Comparison of ENCODE assay signal across 9 mouse cellular contexts in genomic region chr4:41502171-41502940, GRCm38 (mm10). TPM values are rescaled to one million over a fixed set of nuclear protein-coding genes. Genes with fewer than 3 reads are reported as not detected.
A peak's percentile ranks its signal among the peaks of the same experiment; 100 is the strongest.
DNase-seq lines count a peak whose midpoint lies in the region; ATAC-seq and TF ChIP-seq lines count a peak whose summit lies in the region.
"Had no signal": no experiment of that assay in that cellular context is flagged by ENCODE, and none has a peak within 500 bp of the region (broad histone marks: within the 10 kb centered on the region; RNA-seq: fewer than 3 reads in every experiment).

No protein-coding gene starts in this region.

- no peaks in the 10 kb centered on the region for H3K79me2 ChIP-seq in MEL (ENCODE audit: control insufficient read depth, insufficient read depth, low read length, poor library complexity)

- no peaks in the 10 kb centered on the region for H3K27me3 ChIP-seq in MEL (ENCODE audit: control insufficient read depth in 1 of 2, insufficient read depth in 2 of 2, low read length in 2 of 2)
- peaks cover 71% of the 10 kb centered on the region for H3K27me3 ChIP-seq in limb, embryonic 15.5 days
- H3K27me3 ChIP-seq in midbrain, postnatal 0 days (ENCODE audit: insufficient read depth, low read length): peaks cover 20% of the 10 kb centered on the region; the same call in 1 of the 2 replicates

- H3K4me1 ChIP-seq in MEL (ENCODE audit: control insufficient read depth in 1 of 2, insufficient read depth in 2 of 2, low read length in 2 of 2): peaks cover 4 to 31% of the 10 kb centered on the region in 2 experiments; a peak in 3 of 4 replicates
- peaks cover 48% of the 10 kb centered on the region for H3K4me1 ChIP-seq in limb, embryonic 15.5 days
- H3K4me1 ChIP-seq in midbrain, postnatal 0 days (ENCODE audit: insufficient read depth, low read length): peaks cover 20% of the 10 kb centered on the region; the same call in 1 of the 2 replicates

- no peak for TF ChIP-seq EP300 in MEL (IDR thresholded peaks at IDR 0.05; ENCODE audit: low read depth in 1 of 2, low read length in 2 of 2)

- no peak for TF ChIP-seq CTCF in MEL (IDR thresholded peaks at IDR 0.05 in 2 of 3, conservative IDR thresholded peaks at IDR 0.05 in 1 of 3; ENCODE audit: control insufficient read depth in 1 of 3, insufficient read depth in 1 of 3, low read depth in 2 of 3, low read length in 3 of 3, poor library complexity in 1 of 3, severe bottlenecking in 1 of 3)
- TF ChIP-seq CTCF in midbrain, postnatal 0 days (IDR thresholded peaks at IDR 0.05): no peak

- no peaks in the 10 kb centered on the region for H3K9me3 ChIP-seq in MEL (replicated peaks; ENCODE audit: insufficient read depth, low read length)
- no peaks in the 10 kb centered on the region for H3K9me3 ChIP-seq in limb, embryonic 15.5 days
- H3K9me3 ChIP-seq in midbrain, postnatal 0 days (ENCODE audit: low read length): no peaks in the 10 kb centered on the region

- peak overlapping the region; percentile 58 for H3K9ac ChIP-seq in MEL (ENCODE audit: control insufficient read depth, low read depth, low read length, poor library complexity, severe bottlenecking)
- peak overlapping the region; percentile 33; the same call in 1 of the 2 replicates for H3K9ac ChIP-seq in limb, embryonic 15.5 days
- H3K9ac ChIP-seq in midbrain, postnatal 0 days (replicated peaks; ENCODE audit: low read length, poor library complexity, severe bottlenecking): peak overlapping the region; percentile 48

- peak; percentile 34 for DNase-seq in adrenal gland, postnatal 14 days
- no peak for DNase-seq in adrenal gland, adult 2 months
- DNase-seq in MEL (ENCODE audit: low read depth, low spot score): peak; percentile 64
- peak; percentile 78 for DNase-seq in gastrocnemius, adult 18-20 months (ENCODE audit: low spot score)
- DNase-seq in midbrain, postnatal 0 days (ENCODE audit: low spot score): peak; percentile 44
- DNase-seq in frontal cortex, postnatal 25 days (ENCODE audit: low spot score in 2 of 2): no peak
- no peak for DNase-seq in thymus, postnatal 4 days

- 10% methylated on average over 20 of the region's 20 CpGs for WGBS in limb, embryonic 15.5 days
- WGBS in midbrain, postnatal 0 days: 15% methylated on average over 20 of the region's 20 CpGs

- peak overlapping the region; percentile 67 for H3K4me2 ChIP-seq in limb, embryonic 15.5 days
- peak overlapping the region; percentile 64 for H3K4me2 ChIP-seq in midbrain, postnatal 0 days (ENCODE audit: low read depth, low read length, poor library complexity, severe bottlenecking)

- no peak for TF ChIP-seq POLR2A in MEL (IDR thresholded peaks at IDR 0.05; ENCODE audit: control insufficient read depth in 1 of 2, insufficient read depth in 1 of 2, low read depth in 1 of 2, low read length in 2 of 2, poor library complexity in 1 of 2)

- H3K4me3 ChIP-seq in MEL (ENCODE audit: control insufficient read depth in 1 of 2, insufficient read depth in 1 of 2, low read depth in 2 of 2, low read length in 2 of 2): peak overlapping the region; percentile 60 to 88
- H3K4me3 ChIP-seq in limb, embryonic 15.5 days: peak overlapping the region; percentile 43
- peak overlapping the region; percentile 35 for H3K4me3 ChIP-seq in midbrain, postnatal 0 days (ENCODE audit: low read depth, low read length)

- H3K36me3 ChIP-seq in MEL (ENCODE audit: control insufficient read depth in 1 of 2, insufficient read depth in 2 of 2, low read length in 2 of 2): peaks cover 0 to 19% of the 10 kb centered on the region in 2 experiments; a peak in 2 of 4 replicates
- no peaks in the 10 kb centered on the region for H3K36me3 ChIP-seq in limb, embryonic 15.5 days
- H3K36me3 ChIP-seq in midbrain, postnatal 0 days (ENCODE audit: insufficient read depth, low read length): no peaks in the 10 kb centered on the region

- no peak for TF ChIP-seq RAD21 in MEL (IDR thresholded peaks at IDR 0.05; ENCODE audit: low read depth, low read length)

- no peak overlapping the region for H3K27ac ChIP-seq in MEL (ENCODE audit: control insufficient read depth, low read depth, low read length)
- peak overlapping the region; percentile 47 for H3K27ac ChIP-seq in limb, embryonic 15.5 days
- peak overlapping the region; percentile 26; the same call in 1 of the 2 replicates for H3K27ac ChIP-seq in midbrain, postnatal 0 days (ENCODE audit: low read depth, low read length)

- peak; percentile 50 for ATAC-seq in limb, embryonic 15.5 days (ENCODE audit: insufficient number of reproducible peaks, low FRiP score, low TSS enrichment, low read depth)
- peak; percentile 15 for ATAC-seq in midbrain, postnatal 0 days (ENCODE audit: low FRiP score)

TF ChIP-seq in MEL, 35 proteins besides CTCF, POLR2A, EP300 and RAD21:
- TF ChIP-seq MAZ (IDR thresholded peaks at IDR 0.05; ENCODE audit: low read depth, low read length) (no peak), ETS1 (IDR thresholded peaks at IDR 0.05; ENCODE audit: low read depth, low read length) (no peak), ZC3H11A (IDR thresholded peaks at IDR 0.05; ENCODE audit: low read depth, low read length) (no peak), CHD2 (IDR thresholded peaks at IDR 0.05; ENCODE audit: low read length) (no peak), TBP (IDR thresholded peaks at IDR 0.05; ENCODE audit: low read depth, low read length) (no peak), ZKSCAN1 (IDR thresholded peaks at IDR 0.05; ENCODE audit: low read depth, low read length) (no peak), HCFC1 (IDR thresholded peaks at IDR 0.05; ENCODE audit: low read depth, low read length) (no peak), UBTF (IDR thresholded peaks at IDR 0.05; ENCODE audit: borderline replicate concordance, insufficient read depth, low read depth, low read length) (no peak), MAX (IDR thresholded peaks at IDR 0.05; ENCODE audit: low read length) (no peak), TAL1 (IDR thresholded peaks at IDR 0.05; ENCODE audit: low read length) (no peak), MXI1 (IDR thresholded peaks at IDR 0.05; ENCODE audit: low read depth, low read length) (no peak; the same call in 1 of the 2 replicates), GABPA (IDR thresholded peaks at IDR 0.05; ENCODE audit: low read depth, low read length) (no peak), MYC (IDR thresholded peaks at IDR 0.05; ENCODE audit: low read depth, low read length) (no peak; the same call in 1 of the 2 replicates)
TF ChIP-seq in MEL: peak in this region for 0.

RNA-seq across cellular contexts. Expression of gene AI464131, which starts 0.5 kb away (rescaled TPM):
- total RNA-seq in adrenal gland, postnatal 14 days (2021): 8.9 and 10.7 TPM in 2 replicates
- total RNA-seq in adrenal gland, adult 2 months (2021): 10 to 100 TPM; 12.3 to 15.2 TPM
- 11.5 and 14.6 TPM in 2 replicates for polyA plus RNA-seq in adrenal gland, adult 2 months (2012; rRNA removed)
- total RNA-seq in MEL (2012; rRNA removed): 1.2 and 1.5 TPM in 2 replicates
- 1 to 10 TPM in 1 of 2 experiments, not detected in 1; 2.2 TPM for polyA plus RNA-seq in MEL (2012; ENCODE audit: insufficient read depth in 1 of 2, insufficient read length in 2 of 2, low read depth in 1 of 2, low replicate concordance in 2 of 2, missing spikeins in 1 of 2)
- total RNA-seq in gastrocnemius, adult 18-20 months (2021): 10 to 100 TPM; 57.2 to 76.3 TPM
- polyA plus RNA-seq in limb, embryonic 15.5 days (2015; fragmentation: Nextera tagmentation; extraction: Ambion mirVana): 6.6 and 11.9 TPM in 2 replicates
- 40.5 and 46.0 TPM in 2 replicates for total RNA-seq in midbrain, postnatal 0 days (2014; rRNA removed)
- polyA plus RNA-seq in midbrain, postnatal 0 days (2015; fragmentation: Nextera tagmentation; extraction: Ambion mirVana): 15.7 and 18.1 TPM in 2 replicates

RNA-seq across cellular contexts. Expression of gene 1110017D15Rik, which starts 14.8 kb away (rescaled TPM):
- total RNA-seq in adrenal gland, postnatal 14 days (2021): 0.41 and 0.94 TPM in 2 replicates
- total RNA-seq in adrenal gland, adult 2 months (2021): under 1 TPM in 1 of 2 experiments, not detected in 1; 0.55 TPM
- polyA plus RNA-seq in adrenal gland, adult 2 months (2012; rRNA removed): 0.40 and 0.66 TPM in 2 replicates
- not detected in 2 replicates for total RNA-seq in MEL (2012; rRNA removed)
- polyA plus RNA-seq in MEL (2012; ENCODE audit: insufficient read depth in 1 of 2, insufficient read length in 2 of 2, low read depth in 1 of 2, low replicate concordance in 2 of 2, missing spikeins in 1 of 2): under 1 TPM in 1 of 2 experiments, not detected in 1; 0.21 TPM
- total RNA-seq in gastrocnemius, adult 18-20 months (2021): not detected
- polyA plus RNA-seq in limb, embryonic 15.5 days (2015; fragmentation: Nextera tagmentation; extraction: Ambion mirVana): 0.88 and 1.1 TPM in 2 replicates
- total RNA-seq in midbrain, postnatal 0 days (2014; rRNA removed): 10.9 and 11.8 TPM in 2 replicates
- 18.1 and 20.7 TPM in 2 replicates for polyA plus RNA-seq in midbrain, postnatal 0 days (2015; fragmentation: Nextera tagmentation; extraction: Ambion mirVana)
- total RNA-seq: hematopoietic stem cell, adult 5-6 weeks had no signal

RNA-seq across cellular contexts. Expression of gene Nudt2, which starts 37.4 kb away (rescaled TPM):
- total RNA-seq in adrenal gland, postnatal 14 days (2021): 27.6 and 27.9 TPM in 2 replicates
- 10 to 100 TPM; 32.8 to 33.0 TPM for total RNA-seq in adrenal gland, adult 2 months (2021)
- polyA plus RNA-seq in adrenal gland, adult 2 months (2012; rRNA removed): 4.9 and 5.6 TPM in 2 replicates
- 19.2 and 20.9 TPM in 2 replicates for total RNA-seq in MEL (2012; rRNA removed)
- polyA plus RNA-seq in MEL (2012; ENCODE audit: insufficient read depth in 1 of 2, insufficient read length in 2 of 2, low read depth in 1 of 2, low replicate concordance in 2 of 2, missing spikeins in 1 of 2): 10 to 100 TPM in 1 of 2 experiments, not detected in 1; 25.3 TPM
- 10 to 100 TPM; 26.5 to 28.8 TPM for total RNA-seq in gastrocnemius, adult 18-20 months (2021)
- polyA plus RNA-seq in limb, embryonic 15.5 days (2015; fragmentation: Nextera tagmentation; extraction: Ambion mirVana): 45.5 and 46.4 TPM in 2 replicates
- total RNA-seq in midbrain, postnatal 0 days (2014; rRNA removed): 28.3 and 41.0 TPM in 2 replicates
- polyA plus RNA-seq in midbrain, postnatal 0 days (2015; fragmentation: Nextera tagmentation; extraction: Ambion mirVana): 70.7 and 79.9 TPM in 2 replicates

RNA-seq across cellular contexts. Expression of gene Kif24, which starts 37.7 kb away (rescaled TPM):
- 2.0 and 2.4 TPM in 2 replicates for total RNA-seq in adrenal gland, postnatal 14 days (2021)
- 1 to 10 TPM in 1 of 2 experiments, under 1 TPM in 1; 0.83 to 1.4 TPM for total RNA-seq in adrenal gland, adult 2 months (2021)
- 0.30 and 0.56 TPM in 2 replicates for polyA plus RNA-seq in adrenal gland, adult 2 months (2012; rRNA removed)
- total RNA-seq in MEL (2012; rRNA removed): 11.6 and 11.7 TPM in 2 replicates
- polyA plus RNA-seq in MEL (2012; ENCODE audit: insufficient read depth in 1 of 2, insufficient read length in 2 of 2, low read depth in 1 of 2, low replicate concordance in 2 of 2, missing spikeins in 1 of 2): 10 to 100 TPM in 1 of 2 experiments, not detected in 1; 13.2 TPM
- under 1 TPM; 0.21 to 0.32 TPM for total RNA-seq in gastrocnemius, adult 18-20 months (2021)
- polyA plus RNA-seq in limb, embryonic 15.5 days (2015; fragmentation: Nextera tagmentation; extraction: Ambion mirVana): 5.8 and 7.2 TPM in 2 replicates
- 2.7 and 4.9 TPM in 2 replicates for total RNA-seq in midbrain, postnatal 0 days (2014; rRNA removed)
- polyA plus RNA-seq in midbrain, postnatal 0 days (2015; fragmentation: Nextera tagmentation; extraction: Ambion mirVana): 1.4 TPM in 2 replicates

Comparison
In these comparisons a context has a peak if more than half of its experiments do, and no peak if none do; other contexts are left out.
1. DNase-seq: peak in adrenal gland, postnatal 14 days (single experiment), MEL (single experiment), gastrocnemius, adult 18-20 months (single experiment) and midbrain, postnatal 0 days (single experiment); none in adrenal gland, adult 2 months (single experiment), frontal cortex, postnatal 25 days (0 of 2) and thymus, postnatal 4 days (single experiment).
2. Peak in every context shown above with its lines, with median percentiles within 50 percentile points of each other: H3K4me3 ChIP-seq and H3K9ac ChIP-seq.